Mouse (Mus musculus) spleen, adult 2 months (tissue): ENCODE data around the gene Dcst1. TPM values are rescaled to one million over a fixed set of nuclear protein-coding genes. Genes with fewer than 3 reads are reported as not detected.

ENCODE experiments used
- DNase-seq, 2 experiments: peaks; one replicate each; pipeline versions ENCODE4 v3.0.0 to v3.0.0-alpha.2; 2012 to 2021; ENCODE audit warnings: low spot score in 2 of 2, low read depth in 1 of 2
- H3K27ac ChIP-seq: fragments of 200-500 bp; 2 replicates; pipeline ENCODE4 v1.5.1; 2012; ENCODE audit warnings: low read length, inconsistent platforms; ENCODE audit not compliant: insufficient read depth
- H3K27me3 ChIP-seq: fragments of 200-500 bp; 2 replicates; pipeline ENCODE4 v1.6.1; 2012; ENCODE audit warnings: mild to moderate bottlenecking, moderate library complexity, low read length, inconsistent platforms; ENCODE audit not compliant: control insufficient read depth, insufficient read depth
- H3K36me3 ChIP-seq: fragments of 200-500 bp; 2 replicates; pipeline ENCODE4 v1.6.1; 2012; ENCODE audit warnings: mild to moderate bottlenecking, low read length, inconsistent platforms; ENCODE audit not compliant: control insufficient read depth, insufficient read depth
- H3K4me1 ChIP-seq: fragments of 200-500 bp; 2 replicates; pipeline ENCODE4 v1.6.1; 2011; ENCODE audit warnings: inconsistent platforms; ENCODE audit not compliant: control insufficient read depth, insufficient read depth, insufficient read length
- H3K4me3 ChIP-seq: fragments of 200-500 bp; 2 replicates; pipeline ENCODE4 v1.5.1; 2011; ENCODE audit warnings: mild to moderate bottlenecking, inconsistent platforms; ENCODE audit not compliant: insufficient read depth, insufficient read length; ENCODE audit errors: extremely low read depth
- CTCF ChIP-seq: fragments of 200-500 bp; IDR thresholded peaks from 2 replicates; pipeline ENCODE4 v1.5.1; 2011; ENCODE audit warnings: mild to moderate bottlenecking, inconsistent platforms; ENCODE audit not compliant: insufficient read depth, insufficient read length, insufficient replicate concordance; ENCODE audit errors: extremely low read depth
- POLR2A ChIP-seq: fragments of 200-500 bp; IDR thresholded peaks from 2 replicates; pipeline ENCODE4 v1.6.1; 2011; ENCODE audit warnings: low read depth, low read length, inconsistent platforms
- WGBS: fragments of 180-500 bp; shearing (Covaris S2); methylation state at CpG from one replicate; pipeline ENCODE4 v1.1.7; 2018; 5-methylcytosine and 5-hydroxymethylcytosine counted together
- polyA plus RNA-seq: library from polyadenylated mRNA; depleted of rRNA; stranded (reverse); fragments of >200 nt; gene quantifications from 2 replicates; pipeline ENCODE4 v1.2.3, GENCODE M21; 2012; rRNA removed

The Dcst1 gene
- polyA plus RNA-seq, 1 experiment, result 0.29 TPM

DNA sequence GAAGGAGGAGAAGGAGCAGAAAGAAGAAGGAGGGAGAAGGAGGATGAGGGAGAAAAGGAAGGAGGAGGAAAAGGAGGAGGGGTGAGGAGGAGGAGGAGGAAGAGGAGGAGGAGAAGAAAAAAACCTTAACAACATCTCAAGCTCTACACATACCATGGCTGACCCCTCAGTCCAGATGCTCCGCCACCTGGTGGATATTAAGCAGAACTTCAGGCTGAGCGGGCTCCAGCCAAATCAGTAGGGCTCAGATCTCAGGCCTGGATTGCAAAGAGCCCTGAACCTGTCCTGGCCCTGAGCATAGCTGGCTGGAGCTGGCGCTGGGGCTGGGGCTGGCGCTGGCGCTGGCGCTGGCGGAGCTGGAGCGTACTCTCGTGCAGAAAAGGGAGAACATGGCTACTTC is 57.0 kb downstream of the Dcst1 start:
- H3K36me3 ChIP-seq, result no peaks in the 10 kb centered on the region
- H3K4me3 ChIP-seq, result no peak overlapping the region
- TF ChIP-seq POLR2A, result no peak
- TF ChIP-seq CTCF, result peak; percentile 75; the same call in 1 of the 2 replicates
- no peak overlapping the region for H3K27ac ChIP-seq
- peak in 1 of 2 experiments; percentile 64 for DNase-seq
- WGBS, result 10% methylated on average over 9 of the region's 9 CpGs
- no peaks in the 10 kb centered on the region for H3K27me3 ChIP-seq
- no peaks in the 10 kb centered on the region for H3K4me1 ChIP-seq

DNA sequence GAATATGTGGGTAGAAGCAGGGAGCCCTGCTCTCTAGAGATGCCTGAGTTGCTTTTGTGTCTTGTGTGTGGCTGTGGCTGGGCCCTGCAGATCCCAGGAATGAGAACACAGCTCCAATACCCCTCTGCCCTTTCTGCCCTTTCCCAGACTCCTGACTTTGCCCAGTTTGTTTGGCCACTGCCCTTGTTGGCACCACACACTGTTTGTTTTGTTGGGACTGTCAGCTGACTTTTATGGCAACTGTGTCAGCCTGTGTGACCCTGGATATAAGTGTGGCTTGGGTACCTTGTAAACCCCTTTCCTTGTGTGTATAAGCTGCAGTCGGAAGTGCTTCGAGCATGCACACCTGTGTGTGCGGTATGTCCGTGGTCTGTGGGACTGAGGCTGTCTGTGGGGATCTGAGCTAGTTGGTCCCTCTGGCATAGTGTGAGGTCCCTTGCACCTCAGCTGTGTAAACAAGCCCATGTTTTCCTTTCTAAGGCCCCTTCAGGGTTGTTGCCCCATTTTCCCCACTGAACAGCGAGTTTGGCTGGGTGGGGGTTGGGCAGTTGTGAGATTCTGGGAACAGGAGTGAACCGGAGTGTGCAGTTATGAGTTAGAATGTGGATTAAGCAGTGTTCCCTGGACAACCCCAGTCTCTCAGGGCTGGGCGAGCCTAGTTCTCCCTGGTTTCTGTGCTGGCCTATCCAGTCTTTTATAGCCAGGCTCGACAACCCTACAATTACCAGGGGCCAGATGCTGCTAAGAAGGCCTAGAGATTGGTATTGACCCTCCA is 59.3 kb downstream of the Dcst1 start:
- Histone ChIP-seq H3K4me1 (no peaks in the 10 kb centered on the region), H3K36me3 (no peaks in the 10 kb centered on the region), H3K4me3 (no peak overlapping the region), H3K27me3 (no peaks in the 10 kb centered on the region), H3K27ac (no peak overlapping the region)
- 88% methylated on average over 8 of the region's 8 CpGs for WGBS
- no peak for TF ChIP-seq POLR2A
- no peak for TF ChIP-seq CTCF
- DNase-seq, result no peak

DNA sequence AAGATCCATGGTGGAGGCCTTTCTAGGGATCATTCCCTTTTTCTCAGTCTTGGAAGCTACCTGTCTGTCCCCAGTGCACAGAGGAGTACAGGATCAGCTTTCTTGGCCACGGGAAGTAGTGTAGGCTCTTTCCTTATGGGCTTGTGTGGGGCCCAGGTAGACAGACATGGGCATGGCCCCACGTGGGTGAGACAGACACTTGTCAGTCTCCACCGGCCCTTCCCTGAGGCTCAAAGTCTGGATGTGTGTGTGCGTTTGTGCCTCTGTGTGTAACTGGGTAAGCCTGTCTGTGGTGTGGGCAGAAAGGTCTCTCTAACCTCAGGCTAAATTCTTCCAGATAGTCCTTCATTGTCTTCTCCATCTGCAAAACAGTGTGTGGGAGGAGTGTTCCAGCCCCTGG is 59.9 kb downstream of the Dcst1 start:
- Histone ChIP-seq H3K27ac (no peak overlapping the region), H3K27me3 (no peaks in the 10 kb centered on the region), H3K4me3 (no peak overlapping the region), H3K36me3 (no peaks in the 10 kb centered on the region), H3K4me1 (no peaks in the 10 kb centered on the region)
- DNase-seq, result no peak
- no peak for TF ChIP-seq POLR2A
- no peak for TF ChIP-seq CTCF
- 84% methylated on average over 4 of the region's 4 CpGs for WGBS

DNA sequence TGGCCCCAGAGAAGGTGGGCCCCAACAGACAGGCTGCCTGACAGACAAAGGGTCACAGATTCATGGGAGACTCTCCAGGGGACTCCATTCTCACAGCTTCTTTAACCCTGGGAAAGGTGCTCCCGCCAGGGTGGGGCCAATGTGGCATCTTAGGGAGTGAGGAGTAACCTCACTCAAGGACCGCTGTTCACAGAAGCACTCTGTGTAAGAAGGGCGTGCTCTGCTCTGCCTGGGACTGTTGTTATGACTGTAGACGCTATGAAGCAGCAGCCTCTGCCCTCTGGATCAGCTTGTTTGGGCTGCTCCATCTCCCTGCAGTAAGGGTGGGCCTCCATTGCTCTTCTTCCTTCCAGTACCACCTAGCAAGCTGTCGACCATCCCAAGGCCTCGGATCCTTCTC is 60.6 kb downstream of the Dcst1 start:
- TF ChIP-seq POLR2A (no peak), CTCF (no peak)
- WGBS, result 83% methylated on average over 6 of the region's 6 CpGs
- H3K36me3 ChIP-seq, result no peaks in the 10 kb centered on the region
- H3K27ac ChIP-seq, result no peak overlapping the region
- no peaks in the 10 kb centered on the region for H3K27me3 ChIP-seq
- no peak for DNase-seq
- H3K4me3 ChIP-seq, result no peak overlapping the region
- peaks cover 1% of the 10 kb centered on the region; the same call in 1 of the 2 replicates for H3K4me1 ChIP-seq

GRCm38 (mm10) chr3:89300514-89300913 is 64.5 kb downstream of the Dcst1 start:
- no peak for DNase-seq
- 79% methylated on average over 2 of the region's 2 CpGs for WGBS
- no peaks in the 10 kb centered on the region for H3K27me3 ChIP-seq
- peaks cover 18% of the 10 kb centered on the region for H3K4me1 ChIP-seq
- H3K36me3 ChIP-seq, result no peaks in the 10 kb centered on the region
- no peak for TF ChIP-seq POLR2A
- no peak for TF ChIP-seq CTCF
- no peak overlapping the region for H3K4me3 ChIP-seq
- no peak overlapping the region for H3K27ac ChIP-seq

Other genes starting within 250 kb of the Dcst1 start
- gene Pklr, start 229.1 kb downstream of the Dcst1 start, polyA plus RNA-seq, result 10.0 and 10.2 TPM in 2 replicates
- gene Hcn3, start 205.1 kb downstream of the Dcst1 start, polyA plus RNA-seq, result 2.7 and 3.3 TPM in 2 replicates
- 66.6 and 72.2 TPM in 2 replicates for gene Clk2, start 200.5 kb downstream of the Dcst1 start, polyA plus RNA-seq
- 120 and 134 TPM in 2 replicates for gene Scamp3, start 187.8 kb downstream of the Dcst1 start, polyA plus RNA-seq
- 104 and 115 TPM in 2 replicates for gene Fam189b, start 182.1 kb downstream of the Dcst1 start, polyA plus RNA-seq
- 59.6 and 66.6 TPM in 2 replicates for gene Gba, start 162.3 kb downstream of the Dcst1 start, polyA plus RNA-seq
- gene Thbs3, start 150.1 kb downstream of the Dcst1 start, polyA plus RNA-seq, result 2.9 and 3.4 TPM in 2 replicates
- 99.4 and 124 TPM in 2 replicates for gene Mtx1, start 138.2 kb downstream of the Dcst1 start, polyA plus RNA-seq
- gene Muc1, start 136.2 kb downstream of the Dcst1 start, polyA plus RNA-seq, result 17.4 and 26.1 TPM in 2 replicates
- 93.5 and 129 TPM in 2 replicates for gene Krtcap2, start 119.3 kb downstream of the Dcst1 start, polyA plus RNA-seq
- 3.6 and 5.4 TPM in 2 replicates for gene Trim46, start 118.9 kb downstream of the Dcst1 start, polyA plus RNA-seq
- gene Dpm3, start 105.9 kb downstream of the Dcst1 start, polyA plus RNA-seq, result 231 and 419 TPM in 2 replicates
- 207 and 266 TPM in 2 replicates for gene Slc50a1, start 94.7 kb downstream of the Dcst1 start, polyA plus RNA-seq
- gene Efna1, start 84.1 kb downstream of the Dcst1 start, polyA plus RNA-seq, result 5.3 and 5.9 TPM in 2 replicates
- not detected in 2 replicates for gene Efna3, start 42.3 kb downstream of the Dcst1 start, polyA plus RNA-seq
- gene Efna4, start 27.2 kb downstream of the Dcst1 start, polyA plus RNA-seq, result 0.62 and 1.5 TPM in 2 replicates
- 49.6 and 62.0 TPM in 2 replicates for gene Adam15, start 15.3 kb downstream of the Dcst1 start, polyA plus RNA-seq
- 0.15 and 0.43 TPM in 2 replicates for gene Dcst2, start 3.3 kb downstream of the Dcst1 start, polyA plus RNA-seq
- 54.5 and 58.4 TPM in 2 replicates for gene Zbtb7b, start 29.5 kb upstream of the Dcst1 start, polyA plus RNA-seq
- gene Lenep, start 37.5 kb upstream of the Dcst1 start, polyA plus RNA-seq, result 1.5 and 1.9 TPM in 2 replicates
- gene Flad1, start 46.6 kb upstream of the Dcst1 start, polyA plus RNA-seq, result 39.1 and 43.9 TPM in 2 replicates
- 20.6 and 21.3 TPM in 2 replicates for gene Cks1b, start 53.1 kb upstream of the Dcst1 start, polyA plus RNA-seq
- gene Shc1, start 53.2 kb upstream of the Dcst1 start, polyA plus RNA-seq, result 49.0 and 54.8 TPM in 2 replicates
- 58.2 and 111 TPM in 2 replicates for gene Pygo2, start 65.0 kb upstream of the Dcst1 start, polyA plus RNA-seq
- gene Pbxip1, start 71.5 kb upstream of the Dcst1 start, polyA plus RNA-seq, result 47.0 and 54.2 TPM in 2 replicates
- 12.2 and 15.1 TPM in 2 replicates for gene Pmvk, start 89.3 kb upstream of the Dcst1 start, polyA plus RNA-seq
- gene Kcnn3, start 154.9 kb upstream of the Dcst1 start, polyA plus RNA-seq, result 0.33 and 0.41 TPM in 2 replicates